Mouse (Mus musculus) myocyte (in vitro differentiated cells): ENCODE measurements around the gene Cacna2d3.

Experiments
- CEBPB ChIP-seq: IDR thresholded peaks from 2 replicates; pipeline ENCODE4 v1.6.1; 2011; ENCODE audit warnings: mild to moderate bottlenecking, moderate library complexity; ENCODE audit not compliant: poor library complexity, insufficient read depth, severe bottlenecking
- E2F4 ChIP-seq: IDR thresholded peaks from one replicate; pipeline ENCODE4 v1.6.1; 2011; ENCODE audit warnings: mild to moderate bottlenecking, control low read depth, moderate library complexity; ENCODE audit not compliant: insufficient read depth
- MAX ChIP-seq: IDR thresholded peaks from one replicate; pipeline ENCODE4 v1.6.1; 2011; ENCODE audit warnings: low read depth, mild to moderate bottlenecking, control low read depth
- MYOD1 ChIP-seq, 3 experiments: IDR thresholded peaks; one replicate each; pipeline ENCODE4 v1.6.1; 2011; ENCODE audit warnings: control low read depth in 2 of 3, low read depth in 2 of 3, mild to moderate bottlenecking in 2 of 3, moderate library complexity in 1 of 3; ENCODE audit not compliant: insufficient read length in 2 of 3, control insufficient read depth in 1 of 3
- MYOG ChIP-seq, 3 experiments: IDR thresholded peaks; one replicate each; pipeline ENCODE4 v1.6.1; 2011; ENCODE audit warnings: control low read depth in 2 of 3, low read depth in 2 of 3, mild to moderate bottlenecking in 2 of 3; ENCODE audit not compliant: insufficient read length in 2 of 3, control insufficient read depth in 1 of 3, insufficient read depth in 1 of 3
- POLR2A ChIP-seq: IDR thresholded peaks from one replicate; pipeline ENCODE4 v1.6.1; 2011; ENCODE audit warnings: low read depth, mild to moderate bottlenecking, control low read depth, moderate library complexity; ENCODE audit not compliant: insufficient read length
- POLR2AphosphoS2 ChIP-seq: IDR thresholded peaks from one replicate; pipeline ENCODE4 v1.6.1; 2011; ENCODE audit warnings: low read depth, control low read depth; ENCODE audit not compliant: insufficient read length
- SRF ChIP-seq: IDR thresholded peaks from one replicate; pipeline ENCODE4 v1.6.1; 2011; ENCODE audit warnings: low read depth; ENCODE audit not compliant: control insufficient read depth, insufficient read length
- TCF12 ChIP-seq: IDR thresholded peaks from one replicate; pipeline ENCODE4 v1.6.1; 2011; ENCODE audit warnings: mild to moderate bottlenecking, control low read depth; ENCODE audit not compliant: poor library complexity, insufficient read depth, severe bottlenecking
- TCF3 ChIP-seq: IDR thresholded peaks from one replicate; pipeline ENCODE4 v1.6.1; 2011; ENCODE audit warnings: low read depth, control low read depth; ENCODE audit not compliant: insufficient read length
- USF1 ChIP-seq: IDR thresholded peaks from one replicate; pipeline ENCODE4 v1.6.1; 2011; ENCODE audit warnings: low read depth, mild to moderate bottlenecking, control low read depth, moderate library complexity

GRCm38 (mm10) chr14:29721131-29721487, 555 bp downstream of the Cacna2d3 start:
- no peak for TF ChIP-seq POLR2A
- no peak for TF ChIP-seq USF1
- no peak for TF ChIP-seq POLR2AphosphoS2
- TF ChIP-seq TCF12: no peak
- TF ChIP-seq E2F4: no peak
- no peak for TF ChIP-seq MAX
- TF ChIP-seq MYOG (IDR thresholded peaks at IDR 0.05; ENCODE audit: control insufficient read depth in 1 of 3, insufficient read depth in 1 of 3, insufficient read length in 2 of 3, low read depth in 2 of 3): no peak
- TF ChIP-seq MYOD1 (IDR thresholded peaks at IDR 0.05; ENCODE audit: control insufficient read depth in 1 of 3, insufficient read length in 2 of 3, low read depth in 2 of 3): no peak
- no peak for TF ChIP-seq CEBPB
- no peak for TF ChIP-seq SRF
- TF ChIP-seq TCF3: no peak
